Comparison of ENCODE assay signal across 9 mouse cellular contexts in genomic region chr7:18841174-18841567, GRCm38 (mm10). TPM values are rescaled to one million over a fixed set of nuclear protein-coding genes. Genes with fewer than 3 reads are reported as not detected.
A peak's percentile ranks its signal among the peaks of the same experiment; 100 is the strongest.
DNase-seq lines count a peak whose midpoint lies in the region; ATAC-seq and TF ChIP-seq lines count a peak whose summit lies in the region.
"Had no signal": no experiment of that assay in that cellular context is flagged by ENCODE, and none has a peak within 500 bp of the region (broad histone marks: within the 10 kb centered on the region; RNA-seq: fewer than 3 reads in every experiment).

No protein-coding gene starts in this region.

- H3K9me3 ChIP-seq in heart, embryonic 13.5 days = no peaks in the 10 kb centered on the region
- no peaks in the 10 kb centered on the region for H3K9me3 ChIP-seq in MEL (replicated peaks; ENCODE audit: insufficient read depth, low read length)
- no peaks in the 10 kb centered on the region for H3K9me3 ChIP-seq in hindbrain, embryonic 10.5 days

- TF ChIP-seq EP300 in MEL (IDR thresholded peaks at IDR 0.05; ENCODE audit: low read depth in 1 of 2, low read length in 2 of 2) = no peak

- peaks cover 12% of the 10 kb centered on the region; the same call in 1 of the 2 replicates for H3K4me1 ChIP-seq in heart, embryonic 13.5 days
- H3K4me1 ChIP-seq in MEL (ENCODE audit: control insufficient read depth in 1 of 2, insufficient read depth in 2 of 2, low read length in 2 of 2) = peaks cover 0 to 9% of the 10 kb centered on the region in 2 experiments; a peak in 1 of 4 replicates
- peaks cover 15% of the 10 kb centered on the region for H3K4me1 ChIP-seq in hindbrain, embryonic 10.5 days (replicated peaks)
- no peaks in the 10 kb centered on the region for H3K4me1 ChIP-seq in cerebellum, adult 2 months (ENCODE audit: control insufficient read depth, insufficient read depth, low read length)

- TF ChIP-seq RAD21 in MEL (IDR thresholded peaks at IDR 0.05; ENCODE audit: low read depth, low read length) = no peak

- TF ChIP-seq POLR2A in MEL (IDR thresholded peaks at IDR 0.05; ENCODE audit: control insufficient read depth in 1 of 2, insufficient read depth in 1 of 2, low read depth in 1 of 2, low read length in 2 of 2, poor library complexity in 1 of 2) = no peak
- no peak for TF ChIP-seq POLR2A in cerebellum, adult 2 months (IDR thresholded peaks at IDR 0.05; ENCODE audit: borderline replicate concordance, insufficient read depth, low read length)

- H3K27ac ChIP-seq in heart, embryonic 13.5 days (replicated peaks) = 0 out of 2 replicates have a peak overlapping the region, but pooled peaks have one; percentile 53
- H3K27ac ChIP-seq in MEL (ENCODE audit: control insufficient read depth, low read depth, low read length) = no peak overlapping the region
- H3K27ac ChIP-seq in hindbrain, embryonic 10.5 days = peak overlapping the region; percentile 59
- no peak overlapping the region for H3K27ac ChIP-seq in cerebellum, adult 2 months (ENCODE audit: insufficient read depth, low read length)

- H3K9ac ChIP-seq in heart, embryonic 13.5 days = peak overlapping the region; percentile 12; the same call in 1 of the 2 replicates
- H3K9ac ChIP-seq in MEL (ENCODE audit: control insufficient read depth, low read depth, low read length, poor library complexity, severe bottlenecking) = peak overlapping the region; percentile 33; the same call in 1 of the 2 replicates

- H3K4me2 ChIP-seq in heart, embryonic 13.5 days = peak overlapping the region; percentile 77

- 86% methylated on average over 1 of the region's 1 CpGs for WGBS in heart, embryonic 13.5 days
- 46% methylated on average over 1 of the region's 1 CpGs for WGBS in hindbrain, embryonic 10.5 days
- WGBS in cerebellum, adult 2 months = 67% methylated on average over 1 of the region's 1 CpGs

- peak overlapping the region; percentile 29 for H3K4me3 ChIP-seq in heart, embryonic 13.5 days
- peak overlapping the region; percentile 51 to 62; a peak in 3 of 4 replicates for H3K4me3 ChIP-seq in MEL (ENCODE audit: control insufficient read depth in 1 of 2, insufficient read depth in 1 of 2, low read depth in 2 of 2, low read length in 2 of 2)
- H3K4me3 ChIP-seq in hindbrain, embryonic 10.5 days = peak overlapping the region; percentile 49
- no peak overlapping the region for H3K4me3 ChIP-seq in cerebellum, adult 2 months (replicated peaks; ENCODE audit: insufficient read depth, low read depth, low read length)

- no peak for TF ChIP-seq CTCF in MEL (IDR thresholded peaks at IDR 0.05 in 2 of 3, conservative IDR thresholded peaks at IDR 0.05 in 1 of 3; ENCODE audit: control insufficient read depth in 1 of 3, insufficient read depth in 1 of 3, low read depth in 2 of 3, low read length in 3 of 3, poor library complexity in 1 of 3, severe bottlenecking in 1 of 3)
- no peak for TF ChIP-seq CTCF in cerebellum, adult 2 months (IDR thresholded peaks at IDR 0.05; ENCODE audit: borderline replicate concordance, insufficient read depth, low read depth, low read length)

- ATAC-seq in heart, embryonic 13.5 days (ENCODE audit: extremely low read depth, insufficient number of reproducible peaks, low FRiP score, low TSS enrichment) = no peak

- H3K27me3 ChIP-seq in heart, embryonic 13.5 days (replicated peaks) = no peaks in the 10 kb centered on the region
- no peaks in the 10 kb centered on the region; a peak in 1 of 4 replicates for H3K27me3 ChIP-seq in MEL (ENCODE audit: control insufficient read depth in 1 of 2, insufficient read depth in 2 of 2, low read length in 2 of 2)
- H3K27me3 ChIP-seq in hindbrain, embryonic 10.5 days (ENCODE audit: insufficient read depth, poor library complexity, severe bottlenecking) = no peaks in the 10 kb centered on the region
- no peaks in the 10 kb centered on the region for H3K27me3 ChIP-seq in cerebellum, adult 2 months (ENCODE audit: control insufficient read depth, insufficient read depth, low read length)

- H3K79me2 ChIP-seq in MEL (ENCODE audit: control insufficient read depth, insufficient read depth, low read length, poor library complexity) = no peaks in the 10 kb centered on the region; the same call in 1 of the 2 replicates

- intact Hi-C loops in heart, postnatal 36 days (cut with DNase I) = no loop called here

- DNase-seq in heart, postnatal 36 days = no peak
- DNase-seq in MEL (ENCODE audit: low read depth, low spot score) = no peak
- DNase-seq in hindbrain, embryonic 10.5 days (ENCODE audit: low spot score) = no peak
- peak; percentile 14 for DNase-seq in lung, postnatal 10 days
- no peak for DNase-seq in right cerebral cortex, adult 18-20 months
- no peak for DNase-seq in ovary, postnatal 36 days (ENCODE audit: low spot score)
- no peak for DNase-seq in cerebellum, adult 2 months

- no peaks in the 10 kb centered on the region for H3K36me3 ChIP-seq in heart, embryonic 13.5 days
- no peaks in the 10 kb centered on the region for H3K36me3 ChIP-seq in MEL (ENCODE audit: control insufficient read depth in 1 of 2, insufficient read depth in 2 of 2, low read length in 2 of 2)
- H3K36me3 ChIP-seq in hindbrain, embryonic 10.5 days = no peaks in the 10 kb centered on the region

TF ChIP-seq in MEL, 35 proteins besides CTCF, POLR2A, EP300 and RAD21:
- no peak for TF ChIP-seq NRF1 (IDR thresholded peaks at IDR 0.05; ENCODE audit: insufficient read depth, low read depth, low read length, poor library complexity, severe bottlenecking)
- no peak for TF ChIP-seq RCOR1 (IDR thresholded peaks at IDR 0.05; ENCODE audit: low read depth, low read length)
- no peak for TF ChIP-seq USF1 (IDR thresholded peaks at IDR 0.05; ENCODE audit: low read depth, low read length)
- TF ChIP-seq ZC3H11A (IDR thresholded peaks at IDR 0.05; ENCODE audit: low read depth, low read length) = no peak
- no peak for TF ChIP-seq TAL1 (IDR thresholded peaks at IDR 0.05; ENCODE audit: low read length)
- no peak for TF ChIP-seq JUND (IDR thresholded peaks at IDR 0.05; ENCODE audit: low read depth, low read length)
- TF ChIP-seq KAT2A (conservative IDR thresholded peaks at IDR 0.05; ENCODE audit: low read depth, low read length) = no peak
- no peak for TF ChIP-seq ZMIZ1 (IDR thresholded peaks at IDR 0.05; ENCODE audit: low read depth, low read length)
- TF ChIP-seq SIN3A (IDR thresholded peaks at IDR 0.05; ENCODE audit: low read length) = no peak
- no peak for TF ChIP-seq ELF1 (IDR thresholded peaks at IDR 0.05; ENCODE audit: low read depth, low read length)
- TF ChIP-seq TBP (IDR thresholded peaks at IDR 0.05; ENCODE audit: low read depth, low read length) = no peak
- TF ChIP-seq POLR2AphosphoS2 (IDR thresholded peaks at IDR 0.05; ENCODE audit: low read length) = no peak
- no peak for TF ChIP-seq MAX (IDR thresholded peaks at IDR 0.05; ENCODE audit: low read length)
- no peak for TF ChIP-seq E2F4 (IDR thresholded peaks at IDR 0.05; ENCODE audit: borderline replicate concordance, low read depth, low read length)
- TF ChIP-seq CHD1 (IDR thresholded peaks at IDR 0.05; ENCODE audit: low read depth, low read length) = no peak
- TF ChIP-seq MXI1 (IDR thresholded peaks at IDR 0.05; ENCODE audit: low read depth, low read length) = no peak
- no peak for TF ChIP-seq UBTF (IDR thresholded peaks at IDR 0.05; ENCODE audit: borderline replicate concordance, insufficient read depth, low read depth, low read length)
- TF ChIP-seq GATA1 (IDR thresholded peaks at IDR 0.05; ENCODE audit: low read depth, low read length) = no peak
- no peak for TF ChIP-seq ETS1 (IDR thresholded peaks at IDR 0.05; ENCODE audit: low read depth, low read length)

RNA-seq across cellular contexts. Expression of gene Mill2, which starts 1.4 kb away (rescaled TPM):
- polyA plus RNA-seq in heart, embryonic 13.5 days (2015; fragmentation: Nextera tagmentation; extraction: Ambion mirVana) = 0.16 and 0.18 TPM in 2 replicates
- total RNA-seq in heart, postnatal 36 days (2021) = 1 to 10 TPM; 5.8 to 6.3 TPM
- total RNA-seq in MEL (2012; rRNA removed) = 0.08 TPM in 1 of 2 replicates, not detected in the other
- under 1 TPM in 1 of 2 experiments, not detected in 1; 0.13 TPM for polyA plus RNA-seq in MEL (2012; ENCODE audit: insufficient read depth in 1 of 2, insufficient read length in 2 of 2, low read depth in 1 of 2, low replicate concordance in 2 of 2, missing spikeins in 1 of 2)
- 0.26 and 0.31 TPM in 2 replicates for polyA plus RNA-seq in hindbrain, embryonic 10.5 days (2016; fragmentation: Nextera tagmentation; extraction: Ambion mirVana)
- 2.0 and 2.1 TPM in 2 replicates for polyA plus RNA-seq in cerebellum, adult 2 months (2012; rRNA removed)

RNA-seq across cellular contexts. Expression of gene Psg17, which starts 19.8 kb away (rescaled TPM):
- polyA plus RNA-seq in heart, embryonic 13.5 days (2015; fragmentation: Nextera tagmentation; extraction: Ambion mirVana) = 0.09 TPM in 1 of 2 replicates, not detected in the other
- not detected for total RNA-seq in heart, postnatal 36 days (2021)
- total RNA-seq in MEL (2012; rRNA removed) = not detected in 2 replicates
- polyA plus RNA-seq in MEL (2012; ENCODE audit: insufficient read depth in 1 of 2, insufficient read length in 2 of 2, low read depth in 1 of 2, low replicate concordance in 2 of 2, missing spikeins in 1 of 2) = not detected
- not detected in 2 replicates for polyA plus RNA-seq in hindbrain, embryonic 10.5 days (2016; fragmentation: Nextera tagmentation; extraction: Ambion mirVana)
- polyA plus RNA-seq in cerebellum, adult 2 months (2012; rRNA removed) = 0.15 TPM in 1 of 2 replicates, not detected in the other
- total RNA-seq: gastrocnemius, postnatal 25 days had no signal

RNA-seq across cellular contexts. Expression of gene Pglyrp1, which starts 30.0 kb away (rescaled TPM):
- polyA plus RNA-seq in heart, embryonic 13.5 days (2015; fragmentation: Nextera tagmentation; extraction: Ambion mirVana) = 0.82 and 1.2 TPM in 2 replicates
- 1 to 10 TPM; 1.4 to 1.6 TPM for total RNA-seq in heart, postnatal 36 days (2021)
- total RNA-seq in MEL (2012; rRNA removed) = not detected in 2 replicates
- under 1 TPM in 1 of 2 experiments, not detected in 1; 0.33 TPM for polyA plus RNA-seq in MEL (2012; ENCODE audit: insufficient read depth in 1 of 2, insufficient read length in 2 of 2, low read depth in 1 of 2, low replicate concordance in 2 of 2, missing spikeins in 1 of 2)
- polyA plus RNA-seq in hindbrain, embryonic 10.5 days (2016; fragmentation: Nextera tagmentation; extraction: Ambion mirVana) = 1.0 and 1.5 TPM in 2 replicates
- 17.3 TPM in 2 replicates for polyA plus RNA-seq in cerebellum, adult 2 months (2012; rRNA removed)

RNA-seq across cellular contexts. Expression of gene Psg19, which starts 42.9 kb away (rescaled TPM):
- not detected in 2 replicates for polyA plus RNA-seq in heart, embryonic 13.5 days (2015; fragmentation: Nextera tagmentation; extraction: Ambion mirVana)
- not detected for total RNA-seq in heart, postnatal 36 days (2021)
- total RNA-seq in MEL (2012; rRNA removed) = not detected in 2 replicates
- under 1 TPM in 1 of 2 experiments, not detected in 1; 0.04 TPM for polyA plus RNA-seq in MEL (2012; ENCODE audit: insufficient read depth in 1 of 2, insufficient read length in 2 of 2, low read depth in 1 of 2, low replicate concordance in 2 of 2, missing spikeins in 1 of 2)
- polyA plus RNA-seq in hindbrain, embryonic 10.5 days (2016; fragmentation: Nextera tagmentation; extraction: Ambion mirVana) = not detected in 2 replicates
- polyA plus RNA-seq in cerebellum, adult 2 months (2012; rRNA removed) = 0.08 TPM in 1 of 2 replicates, not detected in the other
- total RNA-seq: gastrocnemius, postnatal 25 days had no signal

Comparison
In these comparisons a context has a peak if more than half of its experiments do, and no peak if none do; other contexts are left out.
1. H3K27ac ChIP-seq: peak in heart, embryonic 13.5 days (single experiment) and hindbrain, embryonic 10.5 days (single experiment); none in MEL (single experiment) and cerebellum, adult 2 months (single experiment).